Mouse (Mus musculus): ENCODE data around the gene Coasy.
"Not testable (repeated sequence)": the region's sequence is repeated elsewhere in the genome, so short reads cannot be mapped to it uniquely, and the experiment has no call there.

The Coasy gene

GRCm38 (mm10) chr11:101087682-101088055 lies 5.3 kb downstream of the Coasy start:
- no peak for DNase-seq (ENCODE audit: low spot score in 2 of 2)

- DNase-seq (ENCODE audit: low spot score in 2 of 2) = no peak
These were observed 7.6 kb downstream of the Coasy start for GRCm38 (mm10) chr11:101089931-101090330.

- no peak for DNase-seq (ENCODE audit: low spot score in 2 of 2)
These were observed 12.6 kb downstream of the Coasy start for GRCm38 (mm10) chr11:101094930-101095313.

- DNase-seq (ENCODE audit: low spot score in 2 of 2) = peak; percentile 89 to 91
These were observed 13.1 kb downstream of the Coasy start, which contains the start of gene Psmc3ip for GRCm38 (mm10) chr11:101095314-101096024. TSS of gene Psmc3ip (minus strand) at chr11:101095436.

GRCm38 (mm10) chr11:101098231-101098630 lies 15.9 kb downstream of the Coasy start:
- DNase-seq (ENCODE audit: low spot score in 2 of 2) = no peak

- DNase-seq (ENCODE audit: low spot score in 2 of 2) = peak in 1 of 2 experiments; percentile 53
These were observed 20.6 kb downstream of the Coasy start for GRCm38 (mm10) chr11:101103011-101103410.

- no peak for DNase-seq (ENCODE audit: low spot score in 2 of 2)
These were observed 27.0 kb downstream of the Coasy start for GRCm38 (mm10) chr11:101109351-101109750.

- DNase-seq (ENCODE audit: low spot score in 2 of 2) = no peak
These were observed 28.3 kb downstream of the Coasy start for GRCm38 (mm10) chr11:101110708-101111107.

- DNase-seq (ENCODE audit: low spot score in 2 of 2) = no peak
These were observed 28.8 kb downstream of the Coasy start for GRCm38 (mm10) chr11:101111178-101111577.

GRCm38 (mm10) chr11:101112186-101112585 lies 29.8 kb downstream of the Coasy start:
- no peak for DNase-seq (ENCODE audit: low spot score in 2 of 2)

GRCm38 (mm10) chr11:101115564-101115963 lies 33.2 kb downstream of the Coasy start:
- no peak for DNase-seq (ENCODE audit: low spot score in 2 of 2)

- no peak for DNase-seq (ENCODE audit: low spot score in 2 of 2)
These were observed 35.7 kb downstream of the Coasy start for GRCm38 (mm10) chr11:101118105-101118504.

GRCm38 (mm10) chr11:101119131-101119760 lies 36.9 kb downstream of the Coasy start:
- DNase-seq (ENCODE audit: low spot score in 2 of 2) = no peak

GRCm38 (mm10) chr11:101119761-101120544 lies 37.6 kb downstream of the Coasy start, which contains the start of the genes Retreg3 and Tubg1:
TSS of gene Retreg3 (minus strand) at chr11:101119893.
TSS of gene Tubg1 (plus strand) at chr11:101119938.
- DNase-seq (ENCODE audit: low spot score in 2 of 2) = peak; percentile 94 to 97

- no peak for DNase-seq (ENCODE audit: low spot score in 2 of 2)
These were observed 38.3 kb downstream of the Coasy start for GRCm38 (mm10) chr11:101120545-101121188.

GRCm38 (mm10) chr11:101124494-101124893 lies 42.1 kb downstream of the Coasy start:
- not testable (repeated sequence) for DNase-seq (ENCODE audit: low spot score in 2 of 2)

GRCm38 (mm10) chr11:101125008-101125407 lies 42.6 kb downstream of the Coasy start:
- not testable (repeated sequence) for DNase-seq (ENCODE audit: low spot score in 2 of 2)

GRCm38 (mm10) chr11:101127075-101127474 lies 44.7 kb downstream of the Coasy start:
- DNase-seq (ENCODE audit: low spot score in 2 of 2) = no peak

- DNase-seq (ENCODE audit: low spot score in 2 of 2) = no peak
These were observed 46.7 kb downstream of the Coasy start for GRCm38 (mm10) chr11:101128996-101129577.

- DNase-seq (ENCODE audit: low spot score in 2 of 2) = no peak
These were observed 47.8 kb downstream of the Coasy start for GRCm38 (mm10) chr11:101130056-101130756.

- DNase-seq (ENCODE audit: low spot score in 2 of 2) = no peak
These were observed 48.8 kb downstream of the Coasy start for GRCm38 (mm10) chr11:101131187-101131586.

All from urinary bladder, adult 18-20 months (tissue).